Mouse (Mus musculus) c-Kit-negative CD71-positive TER-119-positive erythroid progenitor cells, embryonic 14.5 days (primary cell): ENCODE measurements around the gene Prickle2.

ENCODE experiments used
- DNase-seq: peaks from one replicate; pipeline ENCODE4 v3.0.0-alpha.2; 2013; ENCODE audit warnings: low read depth, low spot score

Gene Prickle2

GRCm38 (mm10) chr6:92383196-92383782 is 322.7 kb downstream of the Prickle2 start:
- DNase-seq: no peak

- no peak for DNase-seq
Observed at GRCm38 (mm10) chr6:92381085-92381484, 324.9 kb downstream of the Prickle2 start.

- DNase-seq: no peak
Observed at GRCm38 (mm10) chr6:92374826-92375225, 331.1 kb downstream of the Prickle2 start.

DNA sequence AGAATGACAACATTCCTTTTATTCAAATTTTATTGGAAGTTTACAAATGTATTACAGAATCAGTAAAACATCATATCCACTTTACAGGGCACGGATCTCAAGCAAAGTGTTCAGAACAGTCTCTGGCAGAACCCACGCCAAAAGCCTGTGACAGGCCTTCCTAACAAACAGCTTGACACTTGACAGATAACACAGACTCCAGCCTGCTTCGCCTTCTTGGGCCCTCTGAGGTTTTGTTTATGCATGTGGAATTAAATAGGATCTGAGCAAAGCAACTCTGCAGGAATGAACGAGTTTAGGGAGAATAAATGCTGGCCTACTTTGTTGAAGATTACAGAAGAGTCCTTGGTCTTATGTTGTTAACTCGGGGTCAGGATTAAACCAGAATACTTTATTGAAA is 335.1 kb downstream of the Prickle2 start:
- no peak for DNase-seq

DNA sequence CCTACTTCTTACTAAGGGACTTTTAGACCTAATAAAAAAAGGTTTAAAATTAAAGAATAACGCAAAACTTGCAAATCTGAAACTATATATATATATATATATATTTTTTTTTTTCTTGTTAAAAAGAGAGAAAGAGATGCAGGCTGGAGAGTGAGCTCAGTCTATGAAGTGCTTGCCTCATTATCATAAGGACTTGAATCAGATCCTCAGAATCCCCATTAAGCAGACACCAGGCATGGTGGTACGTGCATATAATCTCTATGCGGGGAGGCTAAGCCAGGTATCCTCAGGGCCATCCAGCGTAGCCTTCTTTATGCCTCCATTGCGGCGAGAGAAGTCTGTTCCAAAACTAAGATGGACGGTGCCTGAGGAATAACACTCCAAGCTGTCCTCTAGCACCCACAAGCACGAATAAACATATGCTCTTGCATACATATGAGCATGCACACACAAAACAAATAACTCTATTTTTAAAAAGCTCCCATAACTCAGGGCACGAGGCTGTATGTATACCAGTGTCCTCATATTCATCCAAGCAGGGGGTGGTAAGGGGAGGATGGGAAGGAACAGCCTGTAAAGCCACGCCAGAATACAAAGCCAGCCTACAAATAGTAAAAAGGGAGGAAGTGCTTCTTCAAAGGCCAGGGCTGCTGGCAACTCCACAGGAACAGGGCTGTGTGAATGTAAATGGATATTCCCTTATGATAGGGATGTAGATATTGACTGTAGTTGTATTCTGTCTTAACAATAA is 358.5 kb downstream of the Prickle2 start:
- no peak for DNase-seq

DNA sequence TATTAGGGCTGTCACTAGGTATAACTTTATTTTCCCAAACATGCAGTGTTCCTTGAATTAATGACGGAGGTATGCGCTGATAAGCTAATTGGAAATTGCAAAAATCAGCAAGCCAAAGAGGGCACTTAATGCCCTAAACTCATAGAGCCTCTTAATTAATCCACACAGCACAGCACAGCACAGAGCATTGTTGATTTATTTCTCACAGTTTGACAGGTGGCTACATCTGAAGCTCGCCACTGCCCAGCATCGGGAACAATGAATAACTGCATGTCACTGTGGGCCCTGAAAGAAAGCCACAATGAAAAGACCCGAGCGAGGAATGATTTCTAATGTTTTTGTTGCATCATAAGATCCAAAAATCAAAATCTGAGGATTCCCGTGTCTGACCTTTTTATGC is 359.2 kb downstream of the Prickle2 start:
- DNase-seq: no peak

- DNase-seq: no peak
Observed at GRCm38 (mm10) chr6:92345151-92345550, 360.8 kb downstream of the Prickle2 start.

GRCm38 (mm10) chr6:92344588-92344987 is 361.4 kb downstream of the Prickle2 start:
- DNase-seq: no peak
